8 mouse cellular contexts compared by ENCODE assay signal in the genomic region with DNA sequence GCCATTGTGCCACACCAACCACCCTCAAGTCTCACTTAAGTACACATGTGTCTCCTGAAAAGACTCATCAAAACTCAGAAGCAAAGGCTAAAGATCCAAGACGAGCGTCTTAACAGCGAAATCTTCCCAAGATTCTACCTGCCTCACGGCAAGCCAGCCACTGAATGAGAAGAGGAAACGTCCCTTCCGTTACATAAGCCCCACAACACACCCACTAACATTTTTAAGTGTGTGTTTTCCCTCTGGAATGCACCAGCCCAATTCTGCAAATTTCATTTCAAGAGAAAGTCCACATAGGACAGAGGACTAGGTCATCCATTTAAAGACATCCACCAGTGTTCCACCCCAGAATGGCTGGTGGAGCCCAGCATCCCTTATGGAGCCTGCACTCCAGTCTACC. TPM values are rescaled to one million over a fixed set of nuclear protein-coding genes. Genes with fewer than 3 reads are reported as not detected.
DNase-seq lines count a peak whose midpoint lies in the region; ATAC-seq and TF ChIP-seq lines count a peak whose summit lies in the region.

No protein-coding gene starts in this region.

- no peaks in the 10 kb centered on the region for H3K9me3 ChIP-seq in erythroblast, embryonic 14.5 days (ENCODE audit: control insufficient read depth, low read length)
- no peaks in the 10 kb centered on the region for H3K9me3 ChIP-seq in lung, postnatal 0 days (ENCODE audit: low read length)
- no peaks in the 10 kb centered on the region for H3K9me3 ChIP-seq in intestine, embryonic 14.5 days (ENCODE audit: control insufficient read depth, low read length)
- H3K9me3 ChIP-seq in neural tube, embryonic 14.5 days (ENCODE audit: control insufficient read depth, low read length): no peaks in the 10 kb centered on the region

- H3K27ac ChIP-seq in lung, postnatal 0 days (ENCODE audit: low read length): no peak overlapping the region
- H3K27ac ChIP-seq in intestine, embryonic 14.5 days (ENCODE audit: low read depth): no peak overlapping the region
- H3K27ac ChIP-seq in neural tube, embryonic 14.5 days (ENCODE audit: low read depth, low read length): no peak overlapping the region

- H3K9ac ChIP-seq in lung, postnatal 0 days (replicated peaks; ENCODE audit: low read depth): peak overlapping the region; percentile 54; the same call in 1 of the 2 replicates
- peak overlapping the region; percentile 78 for H3K9ac ChIP-seq in intestine, embryonic 14.5 days (ENCODE audit: low read length)
- peak overlapping the region; percentile 88 for H3K9ac ChIP-seq in neural tube, embryonic 14.5 days (replicated peaks; ENCODE audit: low read depth, low read length)

- H3K4me1 ChIP-seq in erythroblast, embryonic 14.5 days (ENCODE audit: control insufficient read depth): peaks cover 21% of the 10 kb centered on the region
- peaks cover 5% of the 10 kb centered on the region; the same call in 1 of the 2 replicates for H3K4me1 ChIP-seq in lung, postnatal 0 days (ENCODE audit: insufficient read depth, low read depth, low read length)
- peaks cover 7% of the 10 kb centered on the region for H3K4me1 ChIP-seq in intestine, embryonic 14.5 days (replicated peaks; ENCODE audit: control insufficient read depth, insufficient read depth, low read length)
- H3K4me1 ChIP-seq in neural tube, embryonic 14.5 days (ENCODE audit: control insufficient read depth, insufficient read depth, low read length): peaks cover 12% of the 10 kb centered on the region

- H3K27me3 ChIP-seq in erythroblast, embryonic 14.5 days (ENCODE audit: control insufficient read depth): no peaks in the 10 kb centered on the region; the same call in 1 of the 2 replicates
- no peaks in the 10 kb centered on the region for H3K27me3 ChIP-seq in lung, postnatal 0 days (replicated peaks; ENCODE audit: insufficient read depth, low read length)
- H3K27me3 ChIP-seq in intestine, embryonic 14.5 days (replicated peaks; ENCODE audit: control insufficient read depth, insufficient read depth, low read length): no peaks in the 10 kb centered on the region
- H3K27me3 ChIP-seq in neural tube, embryonic 14.5 days (ENCODE audit: control insufficient read depth, insufficient read depth, low read length): no peaks in the 10 kb centered on the region

- peak overlapping the region; percentile 83 for H3K4me2 ChIP-seq in lung, postnatal 0 days (replicated peaks; ENCODE audit: low read depth, low read length)
- H3K4me2 ChIP-seq in intestine, embryonic 14.5 days (ENCODE audit: low read length): peak overlapping the region; percentile 83
- peak overlapping the region; percentile 59 for H3K4me2 ChIP-seq in neural tube, embryonic 14.5 days (ENCODE audit: low read depth, low read length)

- H3K4me3 ChIP-seq in erythroblast, embryonic 14.5 days (replicated peaks): peak overlapping the region; percentile 74
- peak overlapping the region; percentile 62 for H3K4me3 ChIP-seq in lung, postnatal 0 days (ENCODE audit: low read depth, low read length)
- H3K4me3 ChIP-seq in intestine, embryonic 14.5 days (ENCODE audit: low read depth, low read length): peak overlapping the region; percentile 93
- peak overlapping the region; percentile 87 for H3K4me3 ChIP-seq in neural tube, embryonic 14.5 days (ENCODE audit: low read depth, low read length)

- peaks cover under 1% of the 10 kb centered on the region; the same call in 1 of the 2 replicates for H3K36me3 ChIP-seq in erythroblast, embryonic 14.5 days (ENCODE audit: control insufficient read depth)
- no peaks in the 10 kb centered on the region for H3K36me3 ChIP-seq in lung, postnatal 0 days (ENCODE audit: insufficient read depth, low read length)
- H3K36me3 ChIP-seq in intestine, embryonic 14.5 days (ENCODE audit: control insufficient read depth, insufficient read depth, low read length): no peaks in the 10 kb centered on the region
- no peaks in the 10 kb centered on the region for H3K36me3 ChIP-seq in neural tube, embryonic 14.5 days (ENCODE audit: control insufficient read depth, insufficient read depth, low read length)

- 51% methylated on average over 6 of the region's 6 CpGs for WGBS in lung, postnatal 0 days
- 70% methylated on average over 6 of the region's 6 CpGs for WGBS in intestine, embryonic 14.5 days
- WGBS in neural tube, embryonic 14.5 days: 82% methylated on average over 6 of the region's 6 CpGs

- no peak for ATAC-seq in erythroblast, adult 5-6 weeks (replicated peaks; ENCODE audit: low FRiP score, poor library complexity, severe bottlenecking)
- no peak for ATAC-seq in lung, postnatal 0 days
- ATAC-seq in intestine, embryonic 14.5 days (replicated peaks; ENCODE audit: low FRiP score, low TSS enrichment, low read depth): no peak; the same call in 1 of the 2 replicates
- ATAC-seq in neural tube, embryonic 14.5 days (ENCODE audit: low read depth): 0 out of 2 replicates have a peak, but pooled peaks have one; percentile 1

- TF ChIP-seq EP300 in lung, postnatal 0 days (IDR thresholded peaks at IDR 0.05): no peak

- no peak for DNase-seq in lung, postnatal 0 days (ENCODE audit: low spot score)
- DNase-seq in lung, postnatal 14 days: no peak
- no peak for DNase-seq in intestine, embryonic 14.5 days (ENCODE audit: low spot score)
- DNase-seq in cerebellum, postnatal 36 days: no peak
- no peak for DNase-seq in T-cell, adult 2 months (ENCODE audit: low spot score)

- no peak for TF ChIP-seq CTCF in lung, postnatal 0 days (IDR thresholded peaks at IDR 0.05)

RNA-seq across cellular contexts. Expression of a gene that starts 0.7 kb away (rescaled TPM):
- polyA plus RNA-seq in erythroblast, embryonic 14.5 days (2012): 0.06 and 0.08 TPM in 2 replicates
- total RNA-seq in erythroblast, adult 5-6 weeks (2015; ENCODE audit: low replicate concordance): 0.19 and 4.0 TPM in 2 replicates
- 4.2 and 4.6 TPM in 2 replicates for total RNA-seq in erythroblast, adult 5-6 weeks (2017; ENCODE audit: low replicate concordance)
- 8.5 and 9.7 TPM in 2 replicates for polyA plus RNA-seq in lung, postnatal 0 days (2015; fragmentation: Nextera tagmentation; extraction: Ambion mirVana)
- polyA plus RNA-seq in intestine, embryonic 14.5 days (2014; fragmentation: Nextera tagmentation; extraction: Ambion mirVana): 14.5 and 18.8 TPM in 2 replicates
- 27.6 and 36.9 TPM in 2 replicates for polyA plus RNA-seq in neural tube, embryonic 14.5 days (2014; fragmentation: Nextera tagmentation; extraction: Ambion mirVana)

RNA-seq across cellular contexts. Expression of a gene that starts 14.1 kb away (rescaled TPM):
- 0.15 and 0.29 TPM in 2 replicates for polyA plus RNA-seq in erythroblast, embryonic 14.5 days (2012)
- 4.2 and 12.1 TPM in 2 replicates for total RNA-seq in erythroblast, adult 5-6 weeks (2015; ENCODE audit: low replicate concordance)
- 8.9 and 12.6 TPM in 2 replicates for total RNA-seq in erythroblast, adult 5-6 weeks (2017; ENCODE audit: low replicate concordance)
- polyA plus RNA-seq in lung, postnatal 0 days (2015; fragmentation: Nextera tagmentation; extraction: Ambion mirVana): 37.7 and 40.4 TPM in 2 replicates
- polyA plus RNA-seq in intestine, embryonic 14.5 days (2014; fragmentation: Nextera tagmentation; extraction: Ambion mirVana): 37.0 and 38.0 TPM in 2 replicates
- 47.9 and 53.3 TPM in 2 replicates for polyA plus RNA-seq in neural tube, embryonic 14.5 days (2014; fragmentation: Nextera tagmentation; extraction: Ambion mirVana)

Comparison
In these comparisons a context has a peak if more than half of its experiments do, and no peak if none do; other contexts are left out.
1. RNA of a gene that starts 14.1 kb away (polyA plus RNA-seq): 47.9 to 53.3 TPM in neural tube, embryonic 14.5 days, 37.7 to 40.4 TPM in lung, postnatal 0 days and 37.0 to 38.0 TPM in intestine, embryonic 14.5 days; 0.15 to 0.29 TPM in erythroblast, embryonic 14.5 days; every median in the first group is over 10 times any median in the second.
2. Peak in every context shown above with its lines, with median percentiles within 50 percentile points of each other: H3K4me3 ChIP-seq, H3K4me2 ChIP-seq and H3K9ac ChIP-seq.